Mouse (Mus musculus): ENCODE measurements around the gene Plin4.
"Not testable (repeated sequence)": the region's sequence is repeated elsewhere in the genome, so short reads cannot be mapped to it uniquely, and the experiment has no call there.

Plin4 gene

DNA sequence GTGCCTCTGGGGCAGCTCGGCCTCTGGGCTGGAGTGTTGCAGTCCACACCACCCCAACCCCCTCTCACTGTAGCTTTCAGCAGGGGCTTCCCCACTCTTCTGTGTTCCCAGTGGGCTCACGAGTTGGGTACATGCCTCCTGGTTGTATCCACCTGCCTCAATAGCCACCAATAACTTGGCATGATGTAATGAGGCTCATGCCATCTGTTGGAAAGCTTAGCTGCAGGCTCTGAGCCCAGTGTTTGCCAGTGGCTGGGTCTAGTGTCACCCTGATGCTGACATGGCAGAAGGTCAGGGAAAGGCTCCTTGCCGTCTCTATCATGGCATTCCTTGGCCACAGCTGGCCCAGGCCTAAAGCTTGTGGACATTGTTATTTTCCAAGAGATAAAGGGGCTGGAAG, 8.8 kb downstream of the Plin4 start:
- DNase-seq = no peak

DNA sequence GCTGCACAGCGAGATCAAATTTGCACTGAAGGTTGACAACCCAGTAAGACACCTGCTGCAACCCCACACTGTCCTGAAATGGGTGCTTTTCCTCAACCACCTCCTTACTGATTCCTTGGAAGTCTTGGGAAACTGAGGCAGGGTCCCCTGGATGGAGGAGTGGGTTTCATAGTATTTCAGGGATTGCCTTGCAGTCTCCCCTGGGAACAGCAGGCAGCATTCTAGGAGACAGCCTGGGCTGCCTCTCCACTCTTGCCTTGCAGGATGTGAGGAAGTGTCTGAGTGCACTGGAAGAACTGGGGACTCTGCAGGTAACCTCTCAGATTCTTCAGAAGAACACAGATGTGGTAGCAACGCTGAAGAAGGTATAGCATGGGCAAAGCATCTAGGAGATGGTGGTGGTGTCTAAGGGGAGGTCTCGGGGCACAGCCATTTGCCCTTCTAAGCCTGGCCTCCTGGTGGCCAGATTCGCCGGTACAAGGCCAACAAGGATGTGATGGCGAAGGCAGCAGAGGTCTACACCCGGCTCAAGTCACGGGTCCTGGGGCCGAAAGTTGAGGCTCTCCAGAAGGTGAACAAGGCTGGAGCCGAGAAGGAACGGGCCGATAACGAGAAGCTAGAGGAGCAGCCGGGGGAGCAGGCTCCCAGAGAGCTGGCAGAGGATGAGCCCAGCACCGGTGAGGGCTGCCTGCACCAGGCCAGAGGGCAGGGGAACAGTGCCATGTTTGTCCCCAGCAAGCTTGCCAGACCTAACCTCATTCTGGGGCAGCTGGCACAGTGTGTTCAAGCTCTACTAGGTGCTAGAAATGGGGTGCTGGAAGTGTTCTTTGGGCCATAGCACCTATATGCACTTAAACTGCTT, 10.7 kb downstream of the Plin4 start:
- DNase-seq = no peak

DNA sequence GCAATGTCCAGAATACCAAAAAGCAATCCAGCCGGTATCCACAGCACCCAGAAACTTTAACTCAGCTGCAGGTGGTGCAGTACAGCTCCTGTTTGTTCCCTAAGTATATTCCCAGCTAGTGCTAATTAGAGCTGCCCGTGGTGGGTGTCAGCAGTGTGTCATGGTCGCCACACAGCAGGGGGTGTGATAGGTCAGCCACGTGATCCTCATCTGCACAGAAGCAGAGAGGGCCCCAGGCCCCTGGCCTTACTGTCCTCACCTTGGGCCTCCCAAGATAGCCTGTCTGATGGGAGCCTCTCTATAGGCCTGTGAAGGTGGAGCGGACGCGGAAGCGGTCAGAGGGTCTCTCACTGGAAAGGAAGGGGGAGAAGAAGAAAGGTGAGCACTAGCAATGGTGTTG, 11.4 kb downstream of the Plin4 start:
- no peak for DNase-seq

DNA sequence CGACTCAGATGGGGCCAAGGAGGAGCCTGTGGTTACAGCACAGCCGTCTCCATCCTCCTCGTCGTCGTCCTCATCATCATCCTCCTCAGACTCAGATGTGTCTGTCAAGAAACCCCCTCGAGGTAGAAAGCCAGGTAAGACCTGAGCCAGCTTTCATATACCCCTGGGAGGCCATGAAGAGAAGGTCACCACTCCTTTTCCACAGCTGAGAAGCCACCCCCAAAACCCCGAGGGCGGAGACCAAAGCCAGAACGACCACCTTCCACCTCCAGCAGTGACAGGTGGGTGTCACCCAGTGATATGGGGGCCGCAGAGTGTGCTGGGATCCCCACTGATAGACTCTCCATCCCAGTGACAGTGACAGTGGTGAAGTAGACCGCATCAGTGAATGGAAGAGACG, 12.7 kb downstream of the Plin4 start:
- no peak for DNase-seq

DNA sequence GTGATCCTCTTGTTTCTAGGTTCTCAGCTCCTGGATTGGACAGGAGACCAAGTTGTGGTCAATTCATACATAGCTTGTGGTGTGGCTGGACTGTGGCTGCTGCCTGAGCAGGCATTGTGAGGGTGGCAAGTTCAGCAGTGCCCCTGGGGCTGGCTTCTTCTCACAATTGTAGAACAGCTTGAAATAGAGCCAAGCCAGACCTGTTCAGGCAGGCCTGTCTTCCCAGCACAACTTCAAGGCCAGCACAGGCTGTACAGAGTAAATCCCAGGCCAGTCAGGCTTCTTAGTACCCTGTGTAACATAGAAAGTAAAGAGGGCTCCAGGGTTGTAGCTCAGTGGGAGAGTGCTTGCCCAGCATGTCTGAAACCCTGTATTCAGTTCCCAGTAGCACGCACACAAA, 16.8 kb downstream of the Plin4 start:
- DNase-seq = no peak

DNA sequence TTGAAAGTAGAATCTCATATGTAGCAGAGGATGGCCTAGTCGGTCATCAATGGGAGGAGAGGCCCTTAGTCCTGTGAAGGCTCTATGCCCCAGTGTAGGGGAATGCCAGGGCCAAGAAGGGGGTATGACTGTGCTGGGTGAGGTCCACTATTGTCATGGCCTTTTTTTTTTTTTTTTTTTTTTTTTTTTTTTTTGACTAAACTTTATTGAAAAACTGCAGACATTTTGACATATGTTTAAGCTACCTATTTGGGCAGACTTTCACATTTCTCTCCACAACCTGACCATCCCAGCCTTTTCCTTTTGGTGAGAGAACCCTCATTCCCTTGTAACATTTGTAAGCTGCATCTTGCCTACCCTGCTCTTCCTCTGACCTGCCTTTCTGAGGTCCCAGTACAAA, 17.3 kb downstream of the Plin4 start:
- no peak for DNase-seq

DNA sequence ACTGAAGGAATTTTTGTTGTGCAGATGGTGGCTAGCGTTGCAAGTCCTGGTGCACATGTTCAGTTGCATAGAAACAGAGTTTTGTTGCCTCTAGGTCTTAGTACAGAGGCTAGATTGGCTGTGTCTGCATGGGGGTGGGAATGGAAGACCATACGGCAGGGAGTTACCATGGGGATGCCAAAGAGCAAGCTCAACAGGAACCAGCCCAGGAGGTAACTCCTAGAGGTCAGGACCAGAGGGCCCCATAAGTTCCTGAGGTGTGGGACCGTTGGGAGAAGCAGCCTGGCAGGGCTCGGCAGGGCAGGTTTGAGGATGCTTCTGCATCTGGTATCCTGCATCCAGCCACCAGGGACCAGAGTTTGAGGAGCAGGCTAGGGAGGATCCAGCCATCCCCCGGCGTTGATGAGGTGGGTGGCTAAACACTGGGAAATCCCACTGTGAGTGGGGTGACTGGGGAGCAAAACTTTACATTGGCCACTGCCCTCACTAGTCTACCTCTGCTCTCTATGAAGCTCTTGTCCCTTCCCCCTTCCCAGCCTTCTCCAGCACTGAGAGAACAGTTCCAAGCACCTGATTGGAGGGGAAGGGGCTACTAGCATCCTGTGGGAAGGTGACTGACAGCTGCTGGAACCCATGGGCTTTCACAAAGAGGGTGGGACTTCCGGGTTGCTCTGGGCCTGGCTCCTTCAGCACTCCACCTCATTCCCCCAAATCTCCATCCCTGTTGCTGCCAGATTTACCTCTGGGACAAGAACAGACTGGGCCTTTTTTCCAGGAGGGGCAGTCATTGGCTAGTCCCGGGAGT, 28.6 kb downstream of the Plin4 start:
- DNase-seq = peak; percentile 62 to 70

DNA sequence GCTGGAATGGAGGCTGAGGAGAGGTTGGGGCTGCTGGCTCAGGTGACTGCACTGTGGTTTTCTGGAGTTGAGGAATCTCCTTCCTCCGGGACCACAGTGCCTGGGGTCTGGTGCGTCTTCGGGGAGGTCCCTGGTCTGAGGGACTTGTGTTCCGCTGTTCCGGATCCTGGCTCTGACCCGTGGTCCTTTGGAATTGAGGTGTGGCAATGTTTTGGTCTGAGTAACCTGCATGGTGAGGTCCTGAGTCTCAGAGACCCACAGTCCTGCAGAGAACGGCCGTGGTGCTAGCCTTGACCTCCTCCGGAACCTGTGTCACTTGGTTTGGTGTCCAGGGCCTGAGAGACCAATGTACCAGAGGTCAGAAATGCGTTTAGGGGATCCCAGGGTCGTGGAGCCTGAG, 29.7 kb downstream of the Plin4 start:
- DNase-seq = peak in 1 of 2 experiments; percentile 41

DNA sequence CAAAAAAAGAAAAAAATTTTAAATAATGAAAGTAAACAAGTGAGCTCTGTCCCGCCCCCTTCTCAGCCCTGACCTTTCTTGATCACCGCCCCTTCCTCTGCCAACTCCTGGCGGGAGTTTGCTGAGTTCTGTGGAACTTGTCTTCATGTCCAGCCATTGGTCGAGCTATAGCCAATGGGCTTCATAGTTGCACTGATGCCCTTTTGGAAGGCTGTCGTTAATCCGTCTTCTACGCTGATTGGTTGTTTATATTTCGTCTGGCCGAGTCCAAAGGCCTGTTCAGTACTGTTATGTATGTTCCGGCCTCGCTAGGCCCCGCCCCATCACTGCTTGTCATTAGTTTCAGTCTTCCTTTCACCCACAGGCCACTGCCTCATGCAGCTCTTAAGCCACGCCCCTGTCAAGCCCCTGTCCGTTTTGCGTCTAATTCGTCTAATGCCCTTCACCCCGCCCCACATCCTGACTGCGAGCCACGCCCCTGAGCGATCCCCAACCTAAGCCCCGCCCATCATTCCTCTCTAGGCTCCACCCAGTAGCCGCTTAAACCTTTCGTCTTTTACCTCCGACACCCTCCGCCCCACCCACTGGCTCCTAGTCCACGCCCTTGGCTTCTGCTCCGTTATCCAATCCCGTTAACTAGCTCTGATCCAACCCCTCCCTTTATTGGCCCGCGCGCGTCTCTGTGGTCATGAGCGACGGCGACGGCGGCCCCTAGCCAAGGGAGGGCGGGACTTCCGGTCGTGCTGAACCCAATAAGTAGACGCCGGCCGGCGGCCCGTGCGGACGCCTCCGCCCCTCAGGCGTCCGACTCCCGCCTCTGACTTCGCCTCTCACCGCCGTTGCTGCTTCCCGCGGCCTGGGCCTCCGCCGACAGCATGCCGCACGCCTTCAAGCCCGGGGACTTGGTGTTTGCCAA, 30.5 kb downstream of the Plin4 start, which contains the start of gene Hdgfl2:
Gene Hdgfl2, plus strand, starts transcription at position 755 of the 916 bp plus-strand sequence.
- DNase-seq = peak; percentile 100

DNA sequence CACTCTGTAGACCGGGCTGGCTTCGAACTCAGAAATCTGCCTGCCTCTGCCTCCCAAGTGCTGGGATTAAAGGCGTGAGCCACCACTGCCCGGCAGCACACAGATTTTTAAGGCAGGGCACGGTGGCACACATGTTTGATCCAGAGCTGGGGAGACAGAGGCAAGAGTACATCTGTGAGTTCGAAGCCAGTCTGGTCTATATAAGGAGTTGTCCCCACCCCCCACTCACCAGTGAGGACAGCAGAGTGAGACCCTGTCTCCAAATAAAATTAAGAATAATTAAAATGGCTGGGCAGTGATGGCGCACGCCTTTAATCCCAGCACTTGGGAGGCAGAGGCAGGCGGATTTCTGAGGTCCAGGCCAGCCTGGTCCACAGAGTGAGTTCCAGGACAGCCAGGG, 31.2 kb downstream of the Plin4 start:
- DNase-seq = peak; percentile 33 to 37

DNA sequence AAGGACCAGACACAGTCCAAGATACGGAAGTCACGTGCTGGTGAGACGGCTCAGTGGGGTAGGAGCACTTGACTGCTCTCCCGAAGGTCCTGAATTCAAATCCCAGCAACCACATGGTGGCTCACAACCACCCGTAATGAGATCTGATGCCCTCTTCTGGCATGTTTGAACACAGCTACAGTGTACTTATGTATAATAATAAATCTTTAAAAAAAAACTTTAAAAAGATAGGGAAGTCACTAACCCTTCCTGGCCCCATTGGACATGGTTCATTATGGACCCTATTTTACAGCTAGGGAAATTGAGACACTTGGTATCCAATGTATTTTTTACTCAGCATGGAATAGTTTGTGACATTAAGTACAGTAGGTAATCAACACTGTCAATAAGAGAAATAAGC, 32.1 kb downstream of the Plin4 start:
- DNase-seq = no peak

DNA sequence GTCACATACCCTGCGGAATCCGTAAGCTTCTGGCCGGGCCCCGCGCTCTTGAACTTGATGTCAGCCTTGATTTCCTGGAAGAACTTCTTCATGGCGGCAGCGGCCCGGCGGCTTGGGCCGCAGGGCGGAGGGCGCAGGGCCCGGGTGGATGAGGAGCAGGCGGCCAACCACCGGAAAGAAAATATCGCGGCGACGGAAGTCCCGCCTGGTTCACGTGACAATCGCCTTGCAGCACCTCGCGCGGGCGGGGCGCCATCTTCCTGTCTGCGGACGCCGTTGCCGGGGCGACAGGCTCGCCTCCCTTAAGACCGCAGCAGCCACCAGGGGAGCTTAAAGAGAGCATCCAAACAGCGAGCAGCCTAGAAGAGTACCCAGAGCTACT, 34.8 kb downstream of the Plin4 start, which contains the start of gene Ubxn6:
Gene Ubxn6, minus strand, starts transcription at position 202 of the 382 bp plus-strand sequence.
- DNase-seq = peak; percentile 98 to 99

DNA sequence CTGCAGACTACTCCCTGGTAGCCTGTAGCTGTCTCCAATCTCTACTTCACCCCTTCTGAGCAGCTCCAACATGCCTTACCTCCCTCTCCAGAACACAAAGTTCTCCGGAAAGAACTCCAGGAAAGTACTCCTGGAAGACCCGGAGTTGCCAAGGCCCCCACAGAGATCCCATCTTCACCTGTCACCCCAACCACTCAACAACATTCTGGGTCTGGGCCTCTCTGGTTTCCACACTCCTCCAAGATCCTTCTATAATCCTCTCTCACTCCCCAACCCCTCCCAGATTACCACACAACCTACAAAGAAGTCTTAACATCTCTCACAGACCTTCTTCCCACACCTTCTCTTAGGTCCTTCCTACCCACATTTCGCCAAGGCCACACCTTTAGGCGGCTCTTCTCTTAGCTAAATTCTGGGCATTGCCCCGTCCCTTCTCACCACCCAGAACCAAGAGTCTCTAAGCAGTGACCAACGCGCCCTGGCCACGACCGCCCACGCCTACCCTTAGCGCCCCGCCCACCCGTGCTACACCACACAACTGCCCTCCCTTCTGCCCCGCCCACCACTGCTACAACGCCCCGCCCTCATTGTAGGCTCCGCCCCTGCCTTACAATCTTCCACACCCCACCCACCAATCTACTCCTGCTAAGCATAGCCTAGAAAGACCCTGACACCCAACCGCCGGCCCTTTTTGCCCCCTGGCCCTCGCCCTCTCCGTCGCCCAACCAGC, 35.3 kb downstream of the Plin4 start:
- peak; percentile 72 to 82 for DNase-seq

DNA sequence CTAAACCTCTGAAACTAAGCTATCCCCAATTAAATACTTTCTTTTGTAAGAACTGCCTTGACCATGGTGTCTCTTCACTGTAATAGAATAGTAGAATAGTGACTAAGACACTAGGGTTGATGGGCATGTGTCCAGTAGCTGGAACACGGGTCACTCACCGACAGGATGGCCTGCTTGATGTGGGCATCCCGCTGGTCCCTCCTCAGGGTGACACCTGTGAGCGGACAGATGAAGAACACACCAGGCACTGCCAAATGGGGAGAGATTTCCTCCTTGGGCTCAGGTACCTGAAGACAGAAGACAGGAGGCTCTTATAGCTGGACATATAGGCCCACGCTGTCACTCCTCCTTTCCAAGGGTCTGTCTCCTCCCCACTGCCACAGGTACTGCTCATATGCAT, 37.4 kb downstream of the Plin4 start:
- no peak for DNase-seq

DNA sequence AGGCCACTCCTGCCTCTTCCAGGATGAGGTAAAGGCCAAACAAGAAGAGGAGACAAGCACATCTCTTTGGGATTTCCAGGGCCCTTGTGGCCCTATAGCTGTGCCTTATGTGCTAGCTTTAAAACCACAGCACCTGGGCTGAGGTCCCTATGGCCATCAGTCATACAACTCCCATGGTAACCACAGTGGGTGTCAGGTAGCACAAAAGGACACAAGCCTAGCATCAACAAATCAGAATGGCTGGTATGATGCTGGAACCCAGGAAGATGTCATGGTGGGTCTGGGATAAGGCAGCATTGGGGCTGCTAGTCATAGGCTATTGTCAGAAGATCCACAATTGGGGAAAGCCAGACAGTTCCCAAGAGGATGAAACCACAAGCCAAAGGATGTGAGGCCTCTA, 38.5 kb downstream of the Plin4 start:
- DNase-seq = no peak

DNA sequence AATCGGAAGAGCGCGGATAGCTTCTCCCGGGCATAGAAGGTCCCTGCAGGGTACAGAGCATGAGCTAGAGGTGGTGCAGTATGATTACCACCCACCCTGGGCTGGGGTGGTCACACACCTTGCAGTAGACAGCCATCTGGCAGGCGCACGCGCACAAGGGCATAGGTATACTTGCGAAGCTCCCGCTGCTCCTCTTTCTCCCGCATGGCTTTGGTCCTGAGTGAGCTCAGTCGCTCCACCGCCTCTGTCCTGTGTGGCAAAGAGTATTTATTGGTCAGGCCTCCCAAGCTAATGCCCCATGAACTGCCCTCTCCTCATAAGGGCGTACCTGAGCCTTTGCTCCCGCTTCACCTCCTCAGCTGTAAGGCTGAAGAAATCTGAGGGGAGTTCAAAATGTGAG, 40.5 kb downstream of the Plin4 start:
- DNase-seq = no peak

DNA sequence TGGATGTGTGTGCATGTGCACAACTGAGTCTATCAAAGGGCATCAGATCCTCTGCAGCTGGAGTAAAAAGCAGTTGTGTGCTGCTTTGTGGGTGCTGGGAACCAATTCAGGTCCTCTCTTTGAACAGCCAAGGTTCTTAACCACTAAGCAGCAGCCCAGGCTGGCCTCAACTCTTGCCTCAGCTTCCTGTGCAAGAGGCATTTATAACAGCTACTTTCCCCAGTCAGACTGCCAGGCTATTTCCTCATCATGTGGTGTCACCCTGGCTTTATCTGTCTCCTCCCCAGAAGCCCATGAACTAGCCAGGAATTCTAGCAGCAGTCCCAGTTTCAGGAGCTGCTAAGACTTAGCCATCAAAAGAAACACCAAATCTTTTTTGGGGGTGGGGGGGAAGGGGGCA, 43.2 kb downstream of the Plin4 start:
- DNase-seq = no peak

DNA sequence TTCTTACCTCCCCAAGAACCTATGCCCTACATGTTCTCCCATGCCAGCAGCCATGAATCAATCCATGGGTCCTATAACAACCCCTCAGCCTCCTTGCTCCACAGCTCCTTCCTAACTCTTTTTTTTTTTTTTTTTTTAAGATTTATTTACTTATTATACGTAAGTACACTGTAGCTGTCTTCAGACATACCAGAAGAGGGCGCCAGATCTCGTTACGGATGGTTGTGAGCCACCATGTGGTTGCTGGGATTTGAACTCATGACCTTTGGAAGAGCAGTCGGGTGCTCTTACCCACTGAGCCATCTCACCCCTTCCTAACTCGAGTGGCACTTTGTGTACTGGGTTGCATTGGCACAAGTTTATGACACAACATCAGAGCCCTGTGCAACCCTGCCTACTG, 43.9 kb downstream of the Plin4 start:
- not testable (repeated sequence) for DNase-seq

DNA sequence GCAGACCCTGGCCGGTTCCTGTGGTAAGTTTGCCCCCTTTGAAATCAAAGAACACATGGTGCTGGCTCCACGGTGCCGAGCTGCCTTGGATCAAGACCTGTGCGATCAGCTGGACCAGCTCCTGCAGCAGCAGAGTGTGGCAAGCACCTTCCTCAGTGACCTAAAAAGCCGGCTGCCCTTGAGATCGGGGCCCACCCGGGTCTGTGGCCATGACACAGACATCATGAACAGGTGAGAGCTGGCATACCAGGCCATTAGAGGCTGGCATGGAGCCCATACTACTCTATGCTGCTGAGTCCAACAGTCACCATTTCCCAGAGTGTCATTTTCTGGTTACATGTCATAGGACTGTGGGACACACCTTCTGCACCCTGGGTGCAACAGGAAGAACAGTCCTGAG, 47.5 kb downstream of the Plin4 start:
- no peak for DNase-seq

DNA sequence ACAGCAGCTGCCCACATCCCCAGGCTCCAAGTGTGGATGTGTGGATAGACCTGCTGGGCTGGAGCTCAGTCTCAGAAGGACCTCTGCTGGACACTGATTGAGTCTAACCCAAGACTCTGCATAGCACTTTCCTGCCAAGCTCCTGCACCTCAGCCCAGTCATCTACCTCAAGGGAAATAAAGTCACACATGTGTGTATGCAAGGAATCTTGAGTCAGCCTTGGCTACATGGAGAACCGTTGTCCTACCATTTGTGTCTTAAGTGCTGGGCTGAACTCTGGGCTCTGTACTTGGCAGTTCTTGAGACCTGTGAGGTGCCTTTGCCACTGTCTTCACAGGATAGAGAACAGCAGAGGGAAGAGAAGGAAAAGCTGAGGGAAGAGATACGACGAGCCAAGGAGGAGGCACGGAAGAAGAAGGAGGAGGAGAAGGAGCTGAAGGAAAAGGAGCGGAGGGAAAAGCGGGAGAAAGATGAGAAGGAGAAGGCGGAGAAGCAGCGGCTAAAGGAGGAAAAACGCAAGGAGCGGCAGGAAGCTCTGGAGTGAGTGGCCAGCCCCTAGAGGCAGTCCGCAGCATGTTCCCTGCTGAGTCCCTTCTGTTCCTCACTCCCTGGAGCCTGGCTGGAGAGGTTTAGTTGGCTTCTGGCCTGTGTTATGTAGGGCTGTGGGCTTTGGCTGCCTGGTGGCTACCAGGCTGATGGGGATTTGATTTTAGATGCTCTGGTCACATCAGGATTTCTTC, 52.1 kb downstream of the Plin4 start:
- DNase-seq = no peak

DNA sequence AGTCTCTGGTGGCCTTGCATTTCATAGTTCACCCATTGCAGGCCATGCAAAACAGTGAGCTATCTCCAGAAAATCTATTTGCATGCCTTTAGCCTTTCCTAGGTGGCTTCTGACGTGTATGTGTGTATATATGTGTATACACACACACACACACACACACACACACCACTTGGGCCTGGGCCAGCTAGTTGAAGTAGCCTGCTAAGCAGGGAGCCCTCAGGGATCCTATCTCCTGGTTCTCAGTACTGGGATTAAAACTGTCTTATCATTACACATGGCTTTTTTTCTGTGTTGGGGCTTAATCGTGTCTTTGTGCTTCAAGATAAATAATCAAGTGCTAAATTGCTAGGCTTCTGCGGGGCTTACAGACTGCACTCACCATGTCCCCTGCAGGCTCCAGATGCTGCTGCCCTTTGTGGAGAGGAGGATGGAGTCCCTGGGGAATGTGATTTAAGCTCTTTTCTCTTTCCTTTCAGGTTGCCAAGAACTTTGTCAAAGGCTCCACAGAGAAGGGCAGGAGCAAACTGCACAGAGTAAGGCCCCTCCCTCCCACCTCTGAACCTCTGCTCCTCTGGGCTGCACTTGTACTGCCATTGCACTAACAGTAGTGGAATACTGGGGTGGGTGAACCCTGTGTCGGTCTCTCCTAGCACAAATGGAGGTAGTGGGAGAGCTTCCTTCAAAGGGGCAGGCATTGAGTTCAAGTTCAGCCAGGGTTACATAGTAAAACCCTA, 53.5 kb downstream of the Plin4 start:
- DNase-seq = no peak

All from cerebellum, postnatal 14 days (tissue).